Mouse (Mus musculus) heart, adult 18-20 months (tissue): ENCODE data around the gene Fxyd1. TPM values are rescaled to one million over a fixed set of nuclear protein-coding genes. Genes with fewer than 3 reads are reported as not detected.

ENCODE experiments used
- DNase-seq, 2 experiments: peaks; one replicate each; pipeline ENCODE4 v3.0.0; 2021 to 2022; ENCODE audit warnings: mixed read lengths in 1 of 2
- total RNA-seq, 2 experiments: library from RNA; stranded (reverse); gene quantifications; 2 replicates each; pipeline ENCODE4 v1.2.3; 2021

Fxyd1 gene
- total RNA-seq, 2 experiments from 2014 or later = 861 to 937 TPM

DNA sequence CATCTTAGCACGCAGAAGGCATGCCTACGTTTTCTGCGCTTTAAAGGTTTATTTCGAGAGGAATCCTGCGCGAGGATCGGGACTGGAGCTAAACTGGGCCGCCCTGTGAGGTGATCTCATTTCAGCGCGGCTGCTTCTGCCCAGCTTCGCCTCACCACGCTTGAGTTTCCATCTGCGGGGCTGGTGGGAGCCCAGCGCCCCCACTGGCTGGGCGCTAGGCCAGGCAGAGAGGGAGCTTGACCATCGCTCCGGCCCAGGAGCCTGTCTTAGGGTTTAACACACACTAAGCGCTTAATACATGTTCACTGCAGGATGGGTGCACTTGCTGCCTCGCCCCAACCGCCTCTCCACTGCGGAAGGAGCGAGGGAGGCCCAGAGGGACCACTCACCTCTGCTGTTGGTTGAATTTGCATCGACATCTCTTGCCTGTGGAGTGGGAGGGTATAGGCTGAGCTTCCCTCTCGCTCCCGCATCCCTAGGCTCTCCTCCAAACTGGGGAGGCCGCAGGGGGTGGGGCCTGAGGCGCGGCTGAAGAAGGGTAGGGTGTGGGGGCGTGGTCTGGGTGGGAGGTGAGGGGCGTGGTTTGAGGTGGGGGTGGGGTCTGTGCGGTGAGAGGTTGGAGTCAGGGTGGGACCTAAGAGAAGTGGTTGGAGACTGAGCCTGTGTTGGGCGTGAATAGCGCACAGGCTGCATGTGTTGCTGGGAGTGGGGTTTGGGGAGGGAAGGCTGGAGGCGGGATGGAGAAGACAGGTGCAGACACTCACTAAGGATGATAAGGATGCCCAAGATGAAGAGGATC is 4.2 kb downstream of the Fxyd1 start:
- peak; percentile 52 to 63 for DNase-seq

- no peak for DNase-seq
These were observed 4.8 kb downstream of the Fxyd1 start for GRCm38 (mm10) chr7:31052251-31052635.

DNA sequence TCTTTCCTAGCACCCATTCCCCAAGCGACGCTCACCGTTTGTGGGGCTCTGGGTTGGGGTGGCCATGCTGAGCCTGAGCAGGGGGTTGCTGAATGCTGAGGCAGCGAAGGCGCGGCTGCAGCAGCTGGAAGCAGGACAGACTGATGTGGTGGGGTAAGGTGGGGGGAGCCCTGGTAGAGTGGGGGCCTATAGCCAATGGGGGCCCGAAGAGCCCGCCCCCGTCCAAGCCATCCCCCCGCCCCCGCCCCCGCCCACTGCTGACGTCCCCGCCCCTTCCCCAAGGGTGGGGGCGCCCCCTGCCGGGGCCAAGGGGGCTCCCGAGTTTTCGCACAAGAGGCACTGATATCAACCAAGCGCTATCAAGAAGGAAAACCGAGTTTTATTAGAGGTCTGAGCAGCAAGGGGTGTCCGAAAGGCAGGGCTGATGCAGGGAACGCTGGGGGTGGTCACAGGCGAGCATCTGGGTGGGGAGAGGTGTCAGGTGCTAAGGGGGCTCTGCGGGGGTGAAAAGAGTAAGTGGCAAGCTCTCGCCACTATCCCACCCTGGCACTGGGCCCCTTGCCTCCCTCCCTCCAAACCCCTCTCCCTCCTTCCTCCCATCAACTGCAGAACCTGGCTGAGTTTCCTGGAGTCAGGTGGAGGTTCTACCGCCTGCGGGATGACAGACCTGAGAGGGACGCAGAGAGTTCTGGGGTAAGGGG is 5.5 kb downstream of the Fxyd1 start, which contains the start of gene Fxyd7:
Gene Fxyd7 (minus strand): TSS at position 147 of the 701 bp plus-strand sequence.
- no peak for DNase-seq

GRCm38 (mm10) chr7:31050921-31051320 is 6.1 kb downstream of the Fxyd1 start:
- DNase-seq = no peak

DNA sequence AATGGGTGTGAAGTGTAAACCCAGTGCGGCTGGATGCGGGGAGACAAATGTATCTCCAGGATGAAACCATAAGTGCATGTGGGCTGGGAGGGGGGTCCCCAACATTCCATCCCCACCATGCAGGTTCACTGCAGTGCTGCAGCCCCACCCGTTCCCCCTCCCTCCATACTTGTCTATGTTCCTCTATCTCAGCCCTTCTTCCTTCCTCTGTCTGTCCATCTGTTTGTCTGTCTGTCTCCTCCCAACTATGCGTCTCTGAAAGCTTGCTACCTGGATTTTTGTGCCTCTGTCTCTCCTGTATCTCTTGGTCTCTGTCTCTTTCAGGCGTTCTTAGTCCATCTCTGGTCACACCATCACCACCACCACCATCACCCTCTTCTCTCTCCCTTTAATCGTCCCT is 6.5 kb downstream of the Fxyd1 start:
- no peak for DNase-seq

DNA sequence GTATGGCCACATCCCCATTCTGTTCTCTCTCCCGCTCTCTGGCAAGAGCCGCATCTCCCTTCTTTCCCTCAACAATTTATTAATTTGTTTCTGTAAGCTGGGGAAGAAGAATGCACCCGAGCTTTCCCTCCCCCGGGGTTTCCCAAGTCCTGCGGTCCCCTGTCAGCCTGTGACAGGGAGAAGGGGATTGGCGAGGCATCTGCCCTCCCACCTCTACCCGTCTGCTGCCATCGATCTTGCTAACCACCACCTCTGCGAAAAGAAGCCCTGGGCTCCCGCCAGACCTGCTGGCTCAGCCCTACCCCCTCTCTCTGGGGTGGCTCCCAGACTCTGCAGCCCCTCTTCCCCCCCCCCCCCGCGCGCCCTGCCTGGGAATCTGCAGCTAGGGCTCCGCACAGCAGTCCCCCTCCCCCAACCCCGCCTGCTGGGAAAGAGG is 7.1 kb downstream of the Fxyd1 start:
- no peak for DNase-seq

DNA sequence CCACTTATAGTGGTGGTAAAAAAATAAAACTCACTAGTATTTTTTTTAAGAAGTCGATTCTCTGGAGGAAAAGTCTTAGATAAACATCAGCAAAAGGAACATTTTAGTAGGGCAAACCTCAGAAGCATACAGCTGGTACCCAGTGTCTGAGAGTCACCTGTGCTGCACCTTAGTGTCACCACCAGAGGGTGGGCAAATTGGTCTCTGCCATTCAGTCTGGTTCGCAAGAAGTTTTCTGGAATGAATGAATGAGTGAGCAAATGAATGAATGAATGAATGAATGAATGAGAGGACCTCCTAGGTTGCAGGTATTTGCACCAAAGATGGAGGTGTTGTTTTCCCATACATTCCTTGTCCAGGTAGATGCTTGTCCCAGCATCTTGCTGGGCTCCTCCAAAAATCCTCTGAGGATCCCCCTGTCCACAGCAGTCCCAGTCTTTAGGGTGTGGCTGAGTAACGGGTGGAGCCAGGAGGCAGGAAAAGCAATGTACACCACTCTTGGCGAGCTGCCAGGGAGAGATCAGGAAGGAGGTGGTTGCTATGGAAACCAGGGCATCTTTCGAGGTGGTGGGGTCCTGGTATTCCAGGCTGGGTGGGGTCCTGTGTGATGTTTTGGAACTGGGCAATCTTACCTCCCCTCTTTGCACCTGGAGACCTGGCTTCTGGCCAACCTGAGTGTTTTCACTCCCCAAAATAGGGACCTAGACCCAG is 7.7 kb downstream of the Fxyd1 start:
- no peak for DNase-seq

DNA sequence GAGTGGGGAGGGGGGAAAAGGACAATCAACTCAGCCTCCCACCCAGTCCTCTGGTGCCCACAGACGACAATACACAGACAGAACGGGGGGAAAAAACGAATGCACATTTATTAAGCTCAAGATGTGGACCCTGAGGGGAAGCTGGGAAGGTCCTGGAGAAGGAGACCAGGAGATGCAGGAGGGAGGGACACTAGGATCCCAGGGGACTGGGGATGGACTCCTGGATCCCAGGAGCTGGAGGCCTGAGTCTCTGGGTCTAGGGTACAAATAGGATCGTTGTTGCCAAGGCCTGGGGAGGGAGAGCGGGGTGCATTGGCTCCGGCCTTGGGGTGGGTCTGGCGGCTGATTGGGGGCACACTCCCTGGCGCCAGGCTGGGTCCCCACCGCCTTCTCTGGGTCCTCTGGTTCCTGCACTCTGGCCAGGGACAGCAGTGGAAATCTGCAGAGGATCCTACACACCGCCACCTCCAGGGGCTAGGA is 14.5 kb downstream of the Fxyd1 start, which contains the start of gene Fxyd5:
Gene Fxyd5 (minus strand): TSS at position 51 of the 480 bp plus-strand sequence.
- DNase-seq = peak in 1 of 2 experiments; percentile 34

GRCm38 (mm10) chr7:31041662-31042315 is 15.2 kb downstream of the Fxyd1 start:
- peak; percentile 81 to 90 for DNase-seq

- DNase-seq = no peak
These were observed 16.0 kb downstream of the Fxyd1 start for GRCm38 (mm10) chr7:31041023-31041407.

DNA sequence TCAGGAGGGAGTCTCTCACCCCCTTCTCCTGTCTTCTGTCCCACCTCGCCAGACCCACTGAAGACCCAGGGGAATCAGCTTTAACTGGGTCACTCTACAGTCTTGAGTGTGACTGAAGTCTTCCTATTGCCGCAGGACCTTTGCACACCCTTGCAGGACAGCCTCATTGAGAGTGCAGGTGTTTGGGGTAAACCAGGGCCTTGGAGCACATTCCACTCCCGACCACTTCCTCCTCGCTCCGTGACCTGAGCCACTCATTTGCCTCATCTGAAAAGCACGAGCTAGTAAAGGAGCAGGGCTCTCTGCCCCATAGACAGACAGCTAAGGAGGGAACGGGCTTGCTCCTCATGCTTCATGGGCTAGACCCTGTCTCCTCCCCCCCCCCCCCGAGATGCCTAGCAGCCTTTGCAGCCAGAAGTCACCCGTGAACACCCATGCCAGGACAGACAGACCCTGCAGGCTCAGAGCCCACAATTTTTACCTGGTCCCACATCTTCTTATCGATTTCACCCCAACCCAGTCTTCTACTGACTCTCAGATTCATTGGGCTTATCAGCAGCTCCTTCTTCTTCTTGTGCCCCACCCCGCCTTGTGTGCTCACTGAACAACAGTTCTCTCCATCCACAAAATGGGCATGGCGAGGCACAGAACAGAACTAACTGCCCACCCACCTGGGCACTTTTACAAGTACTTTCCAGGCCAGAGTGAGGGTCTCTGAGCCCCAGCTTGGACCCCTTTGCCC is 16.5 kb downstream of the Fxyd1 start:
- no peak for DNase-seq

GRCm38 (mm10) chr7:31039011-31039410 is 18.0 kb downstream of the Fxyd1 start:
- peak in 1 of 2 experiments; percentile 1 for DNase-seq

- no peak for DNase-seq
These were observed 19.3 kb downstream of the Fxyd1 start for GRCm38 (mm10) chr7:31037675-31038074.

DNA sequence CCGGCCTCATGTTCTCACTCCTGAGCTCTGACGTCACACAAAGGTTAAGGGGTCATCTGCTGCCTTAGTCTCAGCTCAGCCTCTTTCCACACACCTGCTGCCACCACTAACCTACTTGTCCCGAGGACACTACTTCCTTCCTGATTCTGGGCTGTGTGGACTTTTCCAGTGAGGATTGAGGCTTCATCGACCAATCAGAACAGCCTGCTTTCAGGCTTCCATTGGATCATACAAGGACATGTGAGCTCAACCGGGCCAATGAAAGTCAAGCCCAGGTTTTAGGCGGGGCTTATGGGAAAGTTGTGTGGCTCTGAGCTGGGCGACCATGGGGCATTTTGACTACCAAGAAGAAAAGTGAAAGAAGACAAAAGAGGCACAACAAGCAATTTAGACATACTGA is 20.1 kb downstream of the Fxyd1 start:
- DNase-seq = no peak

- DNase-seq = no peak
These were observed 21.7 kb downstream of the Fxyd1 start for GRCm38 (mm10) chr7:31035291-31035690.

DNA sequence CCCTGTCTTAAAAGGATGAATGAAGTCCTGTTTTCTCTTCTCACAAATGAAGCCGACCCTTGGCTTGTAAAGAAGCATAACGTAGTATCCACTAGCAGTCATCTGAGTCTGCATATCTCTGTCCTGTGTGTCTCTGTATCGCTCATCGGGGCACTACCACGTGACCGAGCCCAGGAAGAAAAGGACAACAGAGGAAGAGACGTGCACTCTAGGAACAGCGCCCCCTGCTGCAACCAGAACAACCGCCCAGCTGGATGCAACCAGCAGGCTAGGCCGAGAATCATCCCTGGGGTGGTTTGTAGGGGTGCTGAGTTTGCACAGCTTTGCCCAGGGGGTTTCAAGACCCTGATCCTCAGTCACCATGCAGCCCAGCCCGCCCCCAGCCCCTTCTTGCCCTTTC is 22.2 kb downstream of the Fxyd1 start:
- DNase-seq = no peak

- DNase-seq = peak; percentile 33 to 56
These were observed 23.4 kb downstream of the Fxyd1 start for GRCm38 (mm10) chr7:31033409-31034165.

DNA sequence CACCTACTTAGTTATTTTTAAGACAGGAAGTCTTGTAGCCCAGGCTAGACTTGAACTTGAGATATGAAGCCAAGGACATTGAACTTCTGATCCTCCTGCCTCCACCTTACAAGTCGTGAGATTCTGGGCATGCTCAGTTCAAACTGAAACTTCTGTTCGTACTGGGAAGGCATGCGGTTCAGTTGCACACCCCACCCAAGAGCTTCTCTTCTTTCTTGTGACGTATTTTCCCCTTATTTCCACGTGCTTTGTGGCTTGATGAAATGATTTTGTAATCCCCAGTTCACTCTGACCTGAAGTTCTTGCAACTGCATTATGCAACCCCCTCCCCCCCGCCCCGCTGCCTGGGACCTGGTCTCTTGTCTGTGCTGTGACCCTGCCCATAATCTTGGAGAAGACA is 25.3 kb downstream of the Fxyd1 start:
- no peak for DNase-seq

DNA sequence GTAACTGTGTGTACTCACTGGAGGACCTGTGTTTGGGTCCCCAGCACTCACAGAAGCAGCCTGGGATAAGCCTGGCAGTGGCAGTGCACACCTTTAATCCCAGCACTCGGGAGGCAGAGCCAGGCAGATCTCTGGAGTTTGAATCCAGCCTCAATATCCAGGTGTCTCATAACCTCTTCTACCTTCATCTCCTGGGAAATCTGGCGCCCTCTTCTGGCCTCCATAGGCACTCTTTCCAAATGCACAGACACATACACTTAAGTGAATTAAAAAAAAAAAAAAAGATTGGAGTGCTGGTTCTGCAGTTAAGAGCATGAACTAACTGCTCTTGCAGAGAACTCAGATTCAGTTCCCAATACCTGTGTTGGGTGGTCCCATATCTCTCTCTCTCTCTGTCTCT is 26.3 kb downstream of the Fxyd1 start:
- DNase-seq = no peak

DNA sequence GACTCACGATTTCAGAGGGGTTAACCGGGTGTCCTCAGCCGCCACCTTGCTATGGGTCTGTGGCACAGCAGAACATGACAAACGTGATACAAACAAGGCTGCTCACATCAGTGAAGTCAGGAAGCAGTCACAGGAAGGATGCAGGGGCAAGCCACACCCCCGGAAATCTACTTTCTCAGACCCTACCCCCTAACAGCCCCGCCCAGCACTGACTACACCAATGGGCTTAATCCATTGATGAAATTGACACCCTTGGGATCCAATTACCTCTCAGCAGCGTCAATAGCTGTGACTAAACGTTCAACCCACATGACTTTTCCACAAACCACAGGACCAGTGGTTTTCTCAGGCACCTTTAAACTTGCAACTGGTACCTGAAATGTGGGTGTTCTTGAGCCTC is 28.4 kb downstream of the Fxyd1 start:
- no peak for DNase-seq
